Mouse (Mus musculus): ENCODE results near the gene Lrrc25. TPM values are rescaled to one million over a fixed set of nuclear protein-coding genes. Genes with fewer than 3 reads are reported as not detected.
A peak's percentile ranks its signal among the peaks of the same experiment; 100 is the strongest.

The Lrrc25 gene
- total RNA-seq, 1 experiment, result 0.13 TPM

DNA sequence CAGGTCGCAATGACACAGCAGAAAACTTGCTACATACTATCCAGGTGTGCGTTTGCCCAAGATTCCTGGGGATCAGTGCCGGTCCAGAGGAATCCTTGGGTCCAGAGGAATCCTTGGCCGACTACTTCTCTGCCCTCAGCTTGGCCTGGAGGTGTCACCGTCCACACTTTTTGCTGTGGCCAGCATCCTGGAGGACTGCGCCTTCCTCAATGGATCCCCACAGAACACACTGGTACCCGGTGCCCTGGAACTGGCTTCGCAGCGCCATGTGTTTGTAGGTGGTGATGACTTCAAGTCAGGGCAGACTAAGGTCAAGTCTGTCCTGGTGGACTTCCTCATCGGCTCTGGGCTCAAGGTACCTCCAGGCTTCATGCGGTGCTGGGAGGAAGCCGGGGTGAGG lies 20.1 kb upstream of the Lrrc25 start:
- H3K27ac ChIP-seq (ENCODE audit: insufficient read depth, low read depth, low read length, poor library complexity, severe bottlenecking), result no peak overlapping the region
- H3K4me3 ChIP-seq (ENCODE audit: insufficient read depth in 1 of 2, low read depth in 1 of 2, low read length in 2 of 2, poor library complexity in 1 of 2, severe bottlenecking in 1 of 2), result peak overlapping the region; percentile 22 to 69; a peak in 3 of 4 replicates
- no peaks in the 10 kb centered on the region for H3K9me3 ChIP-seq (ENCODE audit: control insufficient read depth, insufficient read depth, low read depth, low read length)
- peaks cover 44% of the 10 kb centered on the region for H3K36me3 ChIP-seq (ENCODE audit: control insufficient read depth, insufficient read depth, low read length, poor library complexity, severe bottlenecking)
- no peak for TF ChIP-seq CHD2 (IDR thresholded peaks at IDR 0.05; ENCODE audit: low read depth, low read length)
- TF ChIP-seq ZC3H11A (IDR thresholded peaks at IDR 0.05; ENCODE audit: borderline replicate concordance, low read depth, low read length), result no peak
- no peak for TF ChIP-seq ZNF384 (IDR thresholded peaks at IDR 0.05; ENCODE audit: low read depth, low read length)
- no peak for TF ChIP-seq HCFC1 (IDR thresholded peaks at IDR 0.05; ENCODE audit: borderline replicate concordance, insufficient read depth, low read length)
- in situ Hi-C loops (cut with MboI; ENCODE audit: low sequenced_read_pairs in 2 of 2, unreplicated experiment in 2 of 2), result no loop called here
- H3K4me1 ChIP-seq (ENCODE audit: control insufficient read depth in 2 of 2, insufficient read depth in 2 of 2, low read length in 2 of 2, poor library complexity in 1 of 2), result peaks cover 2 to 34% of the 10 kb centered on the region in 2 experiments; a peak in 2 of 4 replicates
- peak overlapping the region; percentile 77; the same call in 1 of the 2 replicates for H3K9ac ChIP-seq (ENCODE audit: insufficient read depth, low read depth, low read length, poor library complexity, severe bottlenecking)
- DNase-seq (ENCODE audit: low read depth, low spot score), result no peak

DNA sequence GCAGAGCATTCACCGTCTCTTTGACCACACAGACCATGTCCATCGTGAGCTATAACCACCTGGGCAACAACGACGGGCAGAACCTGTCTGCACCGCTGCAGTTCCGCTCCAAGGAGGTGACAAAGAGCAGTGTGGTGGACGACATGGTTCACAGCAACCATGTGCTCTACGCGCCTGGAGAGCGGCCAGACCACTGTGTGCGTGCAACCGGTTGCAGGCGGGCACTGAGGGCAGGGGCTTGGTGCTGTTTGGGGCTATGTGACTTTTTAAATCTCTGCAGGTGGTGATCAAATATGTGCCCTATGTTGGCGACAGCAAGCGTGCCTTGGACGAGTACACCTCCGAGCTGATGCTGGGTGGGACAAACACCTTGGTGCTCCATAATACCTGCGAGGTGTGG lies 19.7 kb upstream of the Lrrc25 start:
- peaks cover 44% of the 10 kb centered on the region for H3K36me3 ChIP-seq (ENCODE audit: control insufficient read depth, insufficient read depth, low read length, poor library complexity, severe bottlenecking)
- no peak overlapping the region for H3K27ac ChIP-seq (ENCODE audit: insufficient read depth, low read depth, low read length, poor library complexity, severe bottlenecking)
- H3K9me3 ChIP-seq (ENCODE audit: control insufficient read depth, insufficient read depth, low read depth, low read length), result no peaks in the 10 kb centered on the region
- H3K4me1 ChIP-seq (ENCODE audit: control insufficient read depth in 2 of 2, insufficient read depth in 2 of 2, low read length in 2 of 2, poor library complexity in 1 of 2), result peaks cover 2 to 34% of the 10 kb centered on the region in 2 experiments; a peak in 2 of 4 replicates
- DNase-seq (ENCODE audit: low read depth, low spot score), result no peak
- H3K4me3 ChIP-seq (ENCODE audit: insufficient read depth in 1 of 2, low read depth in 1 of 2, low read length in 2 of 2, poor library complexity in 1 of 2, severe bottlenecking in 1 of 2), result peak overlapping the region in 1 of 2 experiments; percentile 69; a peak in 3 of 4 replicates
- TF ChIP-seq HCFC1 (IDR thresholded peaks at IDR 0.05; ENCODE audit: borderline replicate concordance, insufficient read depth, low read length) (no peak), CHD2 (IDR thresholded peaks at IDR 0.05; ENCODE audit: low read depth, low read length) (no peak), ZNF384 (IDR thresholded peaks at IDR 0.05; ENCODE audit: low read depth, low read length) (no peak), ZC3H11A (IDR thresholded peaks at IDR 0.05; ENCODE audit: borderline replicate concordance, low read depth, low read length) (no peak), MAFK (IDR thresholded peaks at IDR 0.05; ENCODE audit: insufficient read depth, low read depth, low read length) (no peak)
- H3K9ac ChIP-seq (ENCODE audit: insufficient read depth, low read depth, low read length, poor library complexity, severe bottlenecking), result peak overlapping the region; percentile 77; the same call in 1 of the 2 replicates
- in situ Hi-C loops (cut with MboI; ENCODE audit: low sequenced_read_pairs in 2 of 2, unreplicated experiment in 2 of 2), result no loop called here

DNA sequence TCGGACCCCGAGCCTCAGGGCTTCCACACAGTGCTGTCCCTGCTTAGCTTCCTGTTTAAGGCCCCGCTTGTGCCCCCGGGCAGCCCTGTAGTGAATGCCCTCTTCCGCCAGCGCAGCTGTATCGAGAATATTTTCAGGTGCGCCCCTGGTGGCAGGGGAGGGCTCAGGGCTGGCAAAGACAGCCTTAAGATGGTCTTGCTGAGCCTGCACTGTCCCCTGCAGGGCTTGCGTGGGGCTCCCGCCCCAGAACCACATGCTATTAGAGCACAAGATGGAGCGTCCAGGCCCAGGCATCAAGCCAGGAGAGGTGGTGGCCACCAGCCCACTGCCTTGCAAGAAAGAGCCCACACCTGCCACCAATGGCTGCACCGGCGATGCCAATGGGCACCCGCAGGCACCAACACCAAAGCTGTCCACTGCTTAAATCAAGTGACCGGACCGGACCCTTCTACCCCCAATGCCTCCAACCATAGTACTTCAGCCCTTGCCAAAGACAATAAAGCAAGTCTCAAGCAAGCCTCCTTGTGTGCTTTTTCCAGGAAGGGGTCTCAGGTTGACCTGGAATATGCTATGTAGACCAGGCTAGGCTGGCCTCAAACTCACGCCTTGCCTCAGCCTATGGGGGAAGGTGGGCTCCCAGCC lies 19.1 kb upstream of the Lrrc25 start:
- H3K36me3 ChIP-seq (ENCODE audit: control insufficient read depth, insufficient read depth, low read length, poor library complexity, severe bottlenecking), result peaks cover 44% of the 10 kb centered on the region
- H3K9ac ChIP-seq (ENCODE audit: insufficient read depth, low read depth, low read length, poor library complexity, severe bottlenecking), result no peak overlapping the region
- no peak for DNase-seq (ENCODE audit: low read depth, low spot score)
- peaks cover 2 to 32% of the 10 kb centered on the region in 2 experiments; a peak in 2 of 4 replicates for H3K4me1 ChIP-seq (ENCODE audit: control insufficient read depth in 2 of 2, insufficient read depth in 2 of 2, low read length in 2 of 2, poor library complexity in 1 of 2)
- TF ChIP-seq MAFK (IDR thresholded peaks at IDR 0.05; ENCODE audit: insufficient read depth, low read depth, low read length) (no peak), ZC3H11A (IDR thresholded peaks at IDR 0.05; ENCODE audit: borderline replicate concordance, low read depth, low read length) (no peak), HCFC1 (IDR thresholded peaks at IDR 0.05; ENCODE audit: borderline replicate concordance, insufficient read depth, low read length) (no peak), ZNF384 (IDR thresholded peaks at IDR 0.05; ENCODE audit: low read depth, low read length) (no peak), CHD2 (IDR thresholded peaks at IDR 0.05; ENCODE audit: low read depth, low read length) (no peak)
- in situ Hi-C loops (cut with MboI; ENCODE audit: low sequenced_read_pairs in 2 of 2, unreplicated experiment in 2 of 2), result no loop called here
- H3K9me3 ChIP-seq (ENCODE audit: control insufficient read depth, insufficient read depth, low read depth, low read length), result no peaks in the 10 kb centered on the region
- no peak overlapping the region for H3K4me3 ChIP-seq (ENCODE audit: insufficient read depth in 1 of 2, low read depth in 1 of 2, low read length in 2 of 2, poor library complexity in 1 of 2, severe bottlenecking in 1 of 2)
- no peak overlapping the region for H3K27ac ChIP-seq (ENCODE audit: insufficient read depth, low read depth, low read length, poor library complexity, severe bottlenecking)

DNA sequence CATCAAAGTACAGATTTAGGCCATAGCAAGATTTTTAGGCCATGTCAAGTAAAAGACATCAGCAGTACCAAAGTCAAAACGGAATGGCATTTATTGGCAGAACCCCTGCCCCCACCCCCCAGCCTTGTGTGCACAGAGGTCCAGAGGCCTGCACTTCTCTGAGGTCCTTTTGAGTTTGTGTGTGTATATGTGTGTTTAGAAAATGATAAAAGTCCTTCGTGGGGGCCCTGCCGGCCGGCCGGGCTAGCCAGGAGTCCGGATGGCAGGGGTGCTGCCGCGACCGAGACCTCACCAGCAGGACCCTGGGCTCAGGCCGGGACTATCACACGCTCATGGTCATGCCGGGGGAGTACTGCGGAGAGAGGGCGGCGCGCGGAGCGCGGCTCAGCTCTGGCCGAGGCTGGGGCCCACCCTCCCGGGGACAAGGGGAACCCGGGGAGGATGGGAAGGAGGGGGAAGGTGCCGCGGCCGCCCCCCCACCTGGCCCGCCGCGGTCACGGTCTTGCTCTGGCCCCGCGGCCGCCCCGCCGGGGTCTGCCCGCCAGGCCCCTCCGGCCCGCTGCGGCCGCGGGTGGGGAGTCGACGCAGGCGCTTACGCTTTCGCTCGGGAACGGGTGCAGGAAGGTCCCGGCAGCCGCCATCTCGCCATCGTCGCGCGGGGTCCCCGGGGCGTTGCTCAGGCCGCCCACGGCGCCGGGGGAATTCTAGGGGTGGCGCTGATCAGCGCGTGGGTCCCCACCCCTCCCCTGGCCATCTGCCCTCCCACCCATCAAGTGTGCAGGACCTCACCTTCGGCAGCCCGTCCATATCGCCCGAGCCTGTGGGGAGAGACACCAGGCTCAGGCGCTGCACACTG lies 18.3 kb upstream of the Lrrc25 start:
- no peak overlapping the region for H3K27ac ChIP-seq (ENCODE audit: insufficient read depth, low read depth, low read length, poor library complexity, severe bottlenecking)
- H3K36me3 ChIP-seq (ENCODE audit: control insufficient read depth, insufficient read depth, low read length, poor library complexity, severe bottlenecking), result peaks cover 48% of the 10 kb centered on the region
- no peak for DNase-seq (ENCODE audit: low read depth, low spot score)
- peaks cover 2 to 38% of the 10 kb centered on the region in 2 experiments; a peak in 2 of 4 replicates for H3K4me1 ChIP-seq (ENCODE audit: control insufficient read depth in 2 of 2, insufficient read depth in 2 of 2, low read length in 2 of 2, poor library complexity in 1 of 2)
- TF ChIP-seq ZC3H11A (IDR thresholded peaks at IDR 0.05; ENCODE audit: borderline replicate concordance, low read depth, low read length) (no peak), ZNF384 (IDR thresholded peaks at IDR 0.05; ENCODE audit: low read depth, low read length) (no peak), CHD2 (IDR thresholded peaks at IDR 0.05; ENCODE audit: low read depth, low read length) (no peak), HCFC1 (IDR thresholded peaks at IDR 0.05; ENCODE audit: borderline replicate concordance, insufficient read depth, low read length) (no peak), MAFK (IDR thresholded peaks at IDR 0.05; ENCODE audit: insufficient read depth, low read depth, low read length) (no peak)
- peak overlapping the region; percentile 43 to 66 for H3K4me3 ChIP-seq (ENCODE audit: insufficient read depth in 1 of 2, low read depth in 1 of 2, low read length in 2 of 2, poor library complexity in 1 of 2, severe bottlenecking in 1 of 2)
- no peaks in the 10 kb centered on the region for H3K9me3 ChIP-seq (ENCODE audit: control insufficient read depth, insufficient read depth, low read depth, low read length)
- peak overlapping the region; percentile 63 for H3K9ac ChIP-seq (ENCODE audit: insufficient read depth, low read depth, low read length, poor library complexity, severe bottlenecking)
- in situ Hi-C loops (cut with MboI; ENCODE audit: low sequenced_read_pairs in 2 of 2, unreplicated experiment in 2 of 2), result no loop called here

Measured in ES-E14 (cell line).